Mouse (Mus musculus) large intestine, adult 2 months (tissue): ENCODE data around the gene Gcm1. TPM values are rescaled to one million over a fixed set of nuclear protein-coding genes. Genes with fewer than 3 reads are reported as not detected.

Experiments used
- DNase-seq: peaks from one replicate; pipeline ENCODE4 v3.0.0-alpha.2; 2012; ENCODE audit warnings: low read depth, low spot score
- WGBS: fragments of 180-500 bp; shearing (Covaris S2); methylation state at CpG from one replicate; pipeline ENCODE4 v1.1.7; 2018; 5-methylcytosine and 5-hydroxymethylcytosine counted together
- polyA plus RNA-seq: library from polyadenylated mRNA; depleted of rRNA; stranded (reverse); fragments of >200 nt; gene quantifications from 2 replicates; pipeline ENCODE4 v1.2.3, GENCODE M21; 2012; rRNA removed

Gcm1 gene
- polyA plus RNA-seq, result not detected in 2 replicates

DNA sequence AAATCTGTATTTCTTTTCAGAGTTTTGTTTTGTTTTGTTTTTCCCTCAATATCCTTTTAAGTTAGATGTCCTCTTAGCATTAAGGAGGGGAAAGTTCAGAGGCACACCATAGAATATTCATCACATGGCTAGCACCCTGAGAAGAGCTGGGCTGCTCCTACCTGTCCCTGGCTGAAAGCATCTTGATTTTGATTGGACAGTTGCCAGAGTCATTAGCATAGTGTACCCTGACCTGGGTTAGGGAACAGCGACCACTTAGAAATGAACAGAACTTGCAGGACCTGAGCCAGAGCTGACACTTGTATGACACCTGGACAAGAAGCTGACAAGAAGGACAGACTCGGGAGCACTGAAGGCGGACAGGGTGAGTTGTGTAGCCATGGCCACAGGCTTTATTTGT is at the start of gene Gcm1:
TSS of gene Gcm1 (plus strand) at position 248 of the 400 bp plus-strand sequence.
- 27% methylated on average over 3 of the region's 3 CpGs for WGBS
- no peak for DNase-seq

GRCm38 (mm10) chr9:78003278-78003677 is 48.4 kb upstream of the Gcm1 start:
- WGBS, result 65% methylated on average over 2 of the region's 2 CpGs
- no peak for DNase-seq

DNA sequence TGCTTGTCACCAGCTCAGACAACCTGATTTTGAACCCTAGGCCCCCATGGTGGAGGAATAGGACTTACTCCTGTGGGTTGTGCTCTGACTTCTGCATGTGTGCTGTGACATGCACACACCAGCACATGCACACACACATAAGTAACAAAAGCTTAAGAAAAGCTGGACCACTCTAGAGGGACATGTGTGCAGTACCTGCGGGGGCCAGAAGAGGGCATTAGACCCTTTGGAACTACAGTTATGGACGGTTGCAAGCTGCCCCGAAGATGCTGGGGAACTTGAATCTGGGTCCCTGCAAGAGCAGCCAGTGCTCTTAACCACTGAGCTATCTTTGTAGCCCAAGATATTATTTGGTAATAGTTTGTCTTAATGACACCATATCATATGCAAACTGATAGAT is 46.2 kb upstream of the Gcm1 start:
- WGBS, result 40% methylated on average over 3 of the region's 3 CpGs
- DNase-seq, result no peak

GRCm38 (mm10) chr9:78006209-78007001 is 45.3 kb upstream of the Gcm1 start:
- 47% methylated on average over 19 of the region's 19 CpGs for WGBS
- peak; percentile 55 for DNase-seq

GRCm38 (mm10) chr9:78009382-78009781 is 42.3 kb upstream of the Gcm1 start:
- WGBS, result 68% methylated on average over 7 of the region's 7 CpGs
- no peak for DNase-seq

GRCm38 (mm10) chr9:78010187-78010586 is 41.5 kb upstream of the Gcm1 start:
- 54% methylated on average over 5 of the region's 5 CpGs for WGBS
- DNase-seq, result no peak

DNA sequence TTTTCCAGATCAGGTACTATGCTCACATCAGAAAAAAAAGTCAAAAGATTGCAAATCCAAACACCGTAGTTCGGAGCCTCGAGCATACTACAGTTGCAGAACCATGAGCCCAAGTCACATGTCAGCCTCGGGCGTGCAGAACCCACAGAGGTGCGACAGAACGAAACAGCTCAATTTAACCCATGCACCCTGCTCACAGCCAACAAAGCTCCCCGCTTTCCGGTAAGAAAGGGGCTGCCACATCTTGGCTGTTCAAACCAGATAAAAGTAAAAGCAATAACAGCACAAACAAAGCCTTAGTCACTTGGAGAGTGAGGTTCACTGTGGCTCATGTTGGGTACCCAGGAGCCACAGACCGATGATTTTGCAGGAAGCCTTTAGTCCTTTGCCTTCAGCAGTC is 41.0 kb upstream of the Gcm1 start:
- WGBS, result 84% methylated on average over 10 of the region's 10 CpGs
- DNase-seq, result no peak

DNA sequence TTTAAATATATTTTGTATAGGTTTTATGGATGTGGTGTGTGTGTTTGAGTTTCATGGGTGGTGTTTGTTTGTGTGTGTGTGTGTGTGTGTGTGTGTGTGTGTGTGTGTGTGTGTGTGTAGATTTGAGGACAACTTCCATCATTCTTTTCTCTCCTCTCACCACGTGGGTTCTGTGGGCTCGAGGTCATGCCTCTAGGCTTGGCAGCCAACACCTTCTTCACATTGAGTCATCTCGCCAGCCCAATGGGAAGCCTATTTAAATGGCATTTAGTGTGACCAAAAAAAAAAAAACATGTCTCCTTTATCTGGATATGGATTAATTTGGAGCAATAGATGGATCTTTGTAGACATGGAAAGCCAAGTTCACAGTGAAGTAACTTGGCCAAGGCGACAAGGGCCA is 39.7 kb upstream of the Gcm1 start:
- WGBS, result 80% methylated on average over 4 of the region's 4 CpGs
- no peak for DNase-seq

DNA sequence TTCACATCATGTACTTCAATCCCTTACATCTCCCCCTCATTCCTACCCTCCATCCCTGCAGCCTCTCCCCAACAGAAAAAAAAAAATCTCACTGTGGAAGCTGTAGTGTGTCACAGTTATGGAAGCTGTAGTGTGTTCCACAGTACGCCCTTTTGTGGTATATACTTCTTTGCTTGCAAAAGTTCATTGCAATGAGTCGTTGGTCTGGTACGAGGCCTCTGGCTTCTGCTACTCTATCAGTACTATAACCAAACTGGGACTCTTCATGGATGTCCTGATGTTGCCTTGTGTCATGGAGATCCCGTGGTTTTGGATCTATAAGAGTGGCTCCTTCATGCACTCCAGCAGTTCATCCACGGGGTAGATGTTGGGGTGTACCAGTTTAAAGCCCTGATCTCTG is 39.0 kb upstream of the Gcm1 start:
- WGBS, result 80% methylated on average over 5 of the region's 5 CpGs
- DNase-seq, result no peak

DNA sequence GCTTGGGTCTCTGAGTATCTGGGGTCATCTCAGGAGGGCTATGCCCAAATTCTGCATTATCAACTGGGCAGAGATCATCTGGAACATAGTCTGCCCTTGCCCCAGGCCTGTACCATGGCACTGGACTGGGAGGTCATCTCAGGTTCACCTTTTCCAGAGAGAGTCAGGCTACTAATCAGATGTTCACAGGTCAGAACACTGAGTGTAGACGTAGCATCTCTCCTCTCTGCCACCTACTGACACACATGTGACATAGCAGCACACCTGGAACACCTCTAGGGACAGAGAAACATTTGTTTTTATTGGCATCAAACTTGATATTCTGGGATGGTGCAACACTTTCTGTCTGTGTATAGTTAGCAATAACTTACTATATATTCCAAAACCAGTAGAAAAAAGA is 37.9 kb upstream of the Gcm1 start:
- 19% methylated on average over 1 of the region's 1 CpGs for WGBS
- DNase-seq, result no peak

DNA sequence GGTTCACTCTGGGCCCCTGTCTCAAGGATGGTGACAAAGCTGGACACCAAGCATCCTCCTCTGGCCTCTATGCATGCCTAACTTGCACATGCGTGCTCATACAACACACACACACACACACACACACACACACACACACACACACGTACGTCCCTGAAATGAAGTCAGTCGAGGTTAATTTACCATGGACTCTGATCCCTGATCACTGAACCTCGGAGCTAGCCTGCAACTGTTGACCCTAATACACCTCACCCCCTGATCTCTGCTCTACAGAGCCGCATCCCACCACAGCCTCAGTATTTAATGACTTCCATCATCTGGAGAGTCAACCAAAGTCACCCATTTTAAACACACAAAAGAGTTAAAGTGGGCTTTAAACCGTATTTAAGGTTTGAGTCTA is 35.9 kb upstream of the Gcm1 start:
- WGBS, result 71% methylated on average over 7 of the region's 7 CpGs
- no peak for DNase-seq

GRCm38 (mm10) chr9:78016288-78016687 is 35.4 kb upstream of the Gcm1 start:
- no peak for DNase-seq
- WGBS, result 71% methylated on average over 15 of the region's 15 CpGs

DNA sequence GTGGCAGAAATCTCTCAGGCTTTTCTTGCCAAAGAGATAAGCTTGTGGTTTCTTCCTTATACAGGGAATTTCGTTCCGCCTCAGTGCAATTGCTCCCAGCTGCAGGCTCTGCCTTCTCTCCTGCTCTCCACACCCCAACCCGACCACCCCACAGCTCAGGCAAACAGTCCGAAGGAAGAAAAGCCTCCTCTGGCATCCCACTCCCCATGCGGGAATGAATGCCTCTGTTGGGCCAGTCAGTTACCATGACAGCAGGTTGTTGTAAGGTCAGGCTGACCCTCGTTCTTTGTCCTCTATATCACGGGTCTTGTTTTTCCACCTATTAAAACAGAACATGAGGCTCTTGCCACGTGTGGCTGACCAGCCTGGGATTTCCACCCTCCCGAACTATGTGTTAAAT is 30.5 kb upstream of the Gcm1 start:
- DNase-seq, result no peak
- WGBS, result 24% methylated on average over 9 of the region's 9 CpGs

DNA sequence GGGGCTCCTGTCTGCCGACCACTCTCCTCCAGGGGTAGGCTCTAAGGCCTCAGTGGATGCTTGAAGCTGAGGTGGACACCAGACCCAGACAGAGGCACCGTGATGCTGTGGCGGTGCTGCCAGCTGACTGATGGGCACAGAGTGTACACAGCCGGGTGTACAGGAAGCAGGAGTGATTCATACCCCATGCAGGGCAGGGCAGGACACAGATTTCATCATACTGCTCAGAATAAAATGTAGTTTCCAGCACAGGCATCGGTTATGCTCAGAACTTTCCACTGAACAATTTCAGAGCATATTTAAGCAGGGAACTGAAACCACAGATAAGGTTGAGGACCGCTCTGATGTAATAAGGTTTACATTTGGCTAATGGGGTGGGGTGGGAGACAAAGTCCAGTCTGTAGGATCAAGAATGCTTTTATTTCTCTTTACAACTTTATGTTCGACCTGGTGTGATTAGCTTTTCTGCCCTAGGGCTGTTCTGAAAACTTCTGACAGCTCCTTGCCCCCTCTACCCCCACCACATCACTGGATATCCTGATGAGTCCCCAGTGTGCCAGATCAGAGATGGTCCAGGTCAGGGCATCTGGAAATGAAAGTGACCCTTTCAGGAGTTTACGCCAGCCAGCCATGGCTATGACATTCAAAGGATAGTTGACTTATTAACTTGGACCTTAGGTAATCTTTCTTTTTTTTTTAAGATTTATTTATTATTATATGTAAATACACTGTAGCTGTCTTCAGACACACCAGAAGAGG is 29.4 kb upstream of the Gcm1 start:
- WGBS, result 20% methylated on average over 8 of the region's 8 CpGs
- DNase-seq, result peak; percentile 35

GRCm38 (mm10) chr9:78024823-78025222 is 26.9 kb upstream of the Gcm1 start:
- WGBS, result 6% methylated on average over 3 of the region's 3 CpGs
- DNase-seq, result peak; percentile 35

- no peak for DNase-seq
- 60% methylated on average over 3 of the region's 3 CpGs for WGBS
These were observed 24.6 kb upstream of the Gcm1 start for GRCm38 (mm10) chr9:78027099-78027498.

DNA sequence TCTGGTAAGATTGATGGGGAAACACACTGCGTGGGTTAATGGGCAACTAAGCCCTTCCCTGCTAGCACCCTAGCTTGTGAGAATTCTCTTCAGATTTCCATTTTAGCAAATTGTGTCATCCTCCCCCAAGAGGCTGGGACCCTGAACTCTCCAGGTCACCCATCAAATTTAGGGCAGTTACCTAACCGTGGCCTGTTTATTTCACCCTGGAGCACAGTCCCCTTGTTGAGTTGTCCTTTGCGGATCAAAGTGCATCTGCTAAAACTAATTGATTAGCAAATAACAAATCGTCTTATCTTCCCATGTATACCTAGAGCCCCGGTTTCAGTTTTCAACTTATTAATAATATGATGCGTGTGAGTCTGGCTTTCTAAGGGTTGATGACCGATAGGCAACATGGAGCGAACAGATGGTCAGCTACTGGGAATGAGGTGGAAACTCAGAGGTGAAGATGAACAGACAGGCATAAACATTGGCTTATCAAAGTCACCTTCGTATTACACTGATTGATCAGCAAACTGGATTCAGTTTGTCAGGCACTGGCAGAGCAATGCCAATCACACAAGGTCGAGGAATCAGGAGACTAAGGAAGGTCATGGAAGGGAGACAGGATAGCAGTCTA is 20.8 kb upstream of the Gcm1 start:
- WGBS, result 89% methylated on average over 10 of the region's 10 CpGs
- DNase-seq, result no peak

DNA sequence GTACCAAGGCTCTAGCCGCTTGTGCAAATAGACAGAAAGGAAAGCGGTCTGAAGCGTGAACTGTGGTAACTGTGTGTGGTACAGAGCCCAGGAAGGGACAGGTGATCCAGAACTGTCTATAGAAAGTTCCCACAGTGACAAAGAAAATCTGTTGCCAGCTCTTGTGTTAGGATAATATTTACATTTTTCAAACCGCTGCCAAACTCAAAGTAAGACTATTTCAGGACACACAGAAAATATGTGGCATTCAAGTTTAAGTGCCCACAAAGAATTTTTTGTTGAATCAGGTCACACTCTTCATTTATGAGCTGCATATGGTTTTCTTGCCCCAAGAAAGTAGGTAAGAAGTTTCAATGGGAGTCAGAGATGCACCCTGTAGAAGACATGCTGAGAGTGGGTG is 18.8 kb upstream of the Gcm1 start:
- 71% methylated on average over 4 of the region's 4 CpGs for WGBS
- no peak for DNase-seq

- 69% methylated on average over 5 of the region's 5 CpGs for WGBS
- no peak for DNase-seq
These were observed 16.4 kb upstream of the Gcm1 start for GRCm38 (mm10) chr9:78035296-78035695.

DNA sequence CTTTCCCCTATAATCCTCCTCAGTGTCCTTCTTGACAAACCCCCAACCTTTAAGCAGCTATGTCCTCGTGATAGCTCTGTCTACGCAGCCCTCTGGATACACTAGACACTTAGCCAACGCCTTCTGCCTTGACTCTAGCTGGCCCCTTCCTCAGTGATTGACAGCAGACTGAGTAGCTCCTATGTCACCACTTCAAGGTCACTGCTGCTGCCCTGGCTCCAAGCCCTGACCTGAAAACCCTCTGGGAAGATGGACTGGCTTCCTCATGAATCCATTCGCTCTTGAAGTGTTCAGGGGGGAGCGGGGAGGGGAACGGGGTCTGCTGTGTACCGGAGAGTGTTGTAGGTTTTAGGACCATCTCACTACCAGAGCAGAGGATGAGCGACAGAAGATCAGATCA is 15.9 kb upstream of the Gcm1 start:
- DNase-seq, result no peak
- WGBS, result 81% methylated on average over 8 of the region's 8 CpGs
